ENCODE assay signal across 8 mouse cellular contexts in genomic region chr6:39574951-39575350, GRCm38 (mm10). TPM values are rescaled to one million over a fixed set of nuclear protein-coding genes. Genes with fewer than 3 reads are reported as not detected.
A peak's percentile ranks its signal among the peaks of the same experiment; 100 is the strongest.
DNase-seq lines count a peak whose midpoint lies in the region; ATAC-seq and TF ChIP-seq lines count a peak whose summit lies in the region.

No protein-coding gene starts in this region.

- ATAC-seq in forebrain, embryonic 12.5 days (ENCODE audit: low FRiP score), result no peak
- no peak for ATAC-seq in liver, embryonic 13.5 days (ENCODE audit: low read depth)

- TF ChIP-seq CTCF in gastrocnemius, adult 2 months (IDR thresholded peaks at IDR 0.05), result no peak

- H3K9ac ChIP-seq in forebrain, embryonic 12.5 days, result peak overlapping the region; percentile 75
- peak overlapping the region; percentile 85; the same call in 1 of the 2 replicates for H3K9ac ChIP-seq in liver, embryonic 13.5 days

- peak overlapping the region; percentile 92 for H3K4me3 ChIP-seq in gastrocnemius, adult 2 months
- peak overlapping the region; percentile 77 for H3K4me3 ChIP-seq in forebrain, embryonic 12.5 days (replicated peaks)
- H3K4me3 ChIP-seq in liver, embryonic 13.5 days (replicated peaks), result peak overlapping the region; percentile 84

- no peaks in the 10 kb centered on the region for H3K9me3 ChIP-seq in forebrain, embryonic 12.5 days
- no peaks in the 10 kb centered on the region for H3K9me3 ChIP-seq in liver, embryonic 13.5 days (replicated peaks)

- intact Hi-C loops in gastrocnemius, adult 2 months (cut with DNase I), result no loop called here

- H3K27me3 ChIP-seq in forebrain, embryonic 12.5 days, result no peaks in the 10 kb centered on the region
- peaks cover 3% of the 10 kb centered on the region; the same call in 1 of the 2 replicates for H3K27me3 ChIP-seq in liver, embryonic 13.5 days

- peak overlapping the region; percentile 80 for H3K4me2 ChIP-seq in forebrain, embryonic 12.5 days
- peak overlapping the region; percentile 94 for H3K4me2 ChIP-seq in liver, embryonic 13.5 days

- H3K4me1 ChIP-seq in forebrain, embryonic 12.5 days, result peaks cover 13% of the 10 kb centered on the region
- peaks cover 28% of the 10 kb centered on the region for H3K4me1 ChIP-seq in liver, embryonic 13.5 days (replicated peaks)

- H3K27ac ChIP-seq in gastrocnemius, adult 2 months, result peak overlapping the region; percentile 88; the same call in 1 of the 2 replicates
- peak overlapping the region; percentile 95; the same call in 1 of the 2 replicates for H3K27ac ChIP-seq in forebrain, embryonic 12.5 days
- no peak overlapping the region for H3K27ac ChIP-seq in liver, embryonic 13.5 days

- 74% methylated on average over 7 of the region's 7 CpGs for WGBS in forebrain, embryonic 12.5 days
- WGBS in liver, embryonic 13.5 days (ENCODE audit: insufficient replicate concordance), result 64% methylated on average over 7 of the region's 7 CpGs

- H3K36me3 ChIP-seq in forebrain, embryonic 12.5 days (replicated peaks), result peaks cover 17% of the 10 kb centered on the region
- H3K36me3 ChIP-seq in liver, embryonic 13.5 days, result peaks cover 18% of the 10 kb centered on the region; the same call in 1 of the 2 replicates

- no peak for DNase-seq in gastrocnemius, adult 2 months
- DNase-seq in gastrocnemius, postnatal 25 days, result no peak
- DNase-seq in 416B (ENCODE audit: low read depth), result peak; percentile 70
- no peak for DNase-seq in liver, embryonic 13.5 days
- no peak for DNase-seq in right cerebral cortex, postnatal 14 days
- no peak for DNase-seq in adrenal gland, postnatal 4 days (ENCODE audit: low spot score in 2 of 2)
- no peak for DNase-seq in embryo, embryonic 10.5 days (ENCODE audit: low spot score)

RNA-seq across cellular contexts. Expression of gene Adck2, which starts 1.3 kb away (rescaled TPM):
- 1 to 10 TPM; 5.3 to 6.2 TPM for total RNA-seq in gastrocnemius, adult 2 months (2021)
- total RNA-seq in gastrocnemius, postnatal 25 days (2021), result 1 to 10 TPM; 5.9 to 7.3 TPM
- 36.6 and 37.0 TPM in 2 replicates for polyA plus RNA-seq in forebrain, embryonic 12.5 days (2016; fragmentation: Nextera tagmentation; extraction: Ambion mirVana)
- polyA plus RNA-seq in liver, embryonic 13.5 days (2015; fragmentation: Nextera tagmentation; extraction: Ambion mirVana), result 8.9 and 9.4 TPM in 2 replicates
- 10 to 100 TPM; 31.4 to 32.8 TPM for total RNA-seq in adrenal gland, postnatal 4 days (2021)

RNA-seq across cellular contexts. Expression of gene Gm42420, which starts 10.6 kb away (rescaled TPM):
- total RNA-seq in gastrocnemius, adult 2 months (2021), result under 1 TPM in 1 of 2 experiments, not detected in 1; 0.66 TPM
- total RNA-seq in gastrocnemius, postnatal 25 days (2021), result not detected
- polyA plus RNA-seq in forebrain, embryonic 12.5 days (2016; fragmentation: Nextera tagmentation; extraction: Ambion mirVana), result 0.87 and 1.7 TPM in 2 replicates
- 1.0 and 1.4 TPM in 2 replicates for polyA plus RNA-seq in liver, embryonic 13.5 days (2015; fragmentation: Nextera tagmentation; extraction: Ambion mirVana)
- total RNA-seq in adrenal gland, postnatal 4 days (2021), result 1 to 10 TPM in 1 of 2 experiments, not detected in 1; 2.4 TPM

RNA-seq across cellular contexts. Expression of gene Dennd2a, which starts 17.3 kb away (rescaled TPM):
- 1 to 10 TPM; 3.3 to 4.4 TPM for total RNA-seq in gastrocnemius, adult 2 months (2021)
- total RNA-seq in gastrocnemius, postnatal 25 days (2021), result 1 to 10 TPM; 4.6 to 4.7 TPM
- 37.6 and 39.3 TPM in 2 replicates for polyA plus RNA-seq in forebrain, embryonic 12.5 days (2016; fragmentation: Nextera tagmentation; extraction: Ambion mirVana)
- polyA plus RNA-seq in liver, embryonic 13.5 days (2015; fragmentation: Nextera tagmentation; extraction: Ambion mirVana), result 1.9 and 2.1 TPM in 2 replicates
- total RNA-seq in adrenal gland, postnatal 4 days (2021), result 10 to 100 TPM; 33.5 TPM

RNA-seq across cellular contexts. Expression of gene Ndufb2, which starts 17.4 kb away (rescaled TPM):
- 100 to 1,000 TPM; 378 to 498 TPM for total RNA-seq in gastrocnemius, adult 2 months (2021)
- 100 to 1,000 TPM; 442 to 448 TPM for total RNA-seq in gastrocnemius, postnatal 25 days (2021)
- 241 and 242 TPM in 2 replicates for polyA plus RNA-seq in forebrain, embryonic 12.5 days (2016; fragmentation: Nextera tagmentation; extraction: Ambion mirVana)
- 233 and 270 TPM in 2 replicates for polyA plus RNA-seq in liver, embryonic 13.5 days (2015; fragmentation: Nextera tagmentation; extraction: Ambion mirVana)
- total RNA-seq in adrenal gland, postnatal 4 days (2021), result 100 to 1,000 TPM; 140 to 145 TPM

Comparison
In these comparisons a context has a peak if more than half of its experiments do, and no peak if none do; other contexts are left out.
1. RNA of gene Dennd2a, which starts 17.3 kb away (total RNA-seq): 33.5 TPM in adrenal gland, postnatal 4 days; 4.6 to 4.7 TPM in gastrocnemius, postnatal 25 days and 3.3 to 4.4 TPM in gastrocnemius, adult 2 months; every median in the first group is over 4 times any median in the second.
2. Peak in every context shown above with its lines, with median percentiles within 50 percentile points of each other: H3K4me3 ChIP-seq.